Mouse (Mus musculus): ENCODE measurements around the gene Sox4. TPM values are rescaled to one million over a fixed set of nuclear protein-coding genes. Genes with fewer than 3 reads are reported as not detected.
A peak's percentile ranks its signal among the peaks of the same experiment; 100 is the strongest.

The Sox4 gene
- total RNA-seq (2021) = 1 to 10 TPM; 4.1 to 4.3 TPM
- long read RNA-seq, experiment 1, full-length matches to known transcripts = 3 of 3 reads
- long read RNA-seq, experiment 1, partial matches to known transcripts = 0 of 3 reads
- long read RNA-seq, experiment 1, other reads (novel, unspliced or antisense) = 0 of 3 reads
- long read RNA-seq, experiment 2, full-length matches to known transcripts = 1 of 1 reads
- long read RNA-seq, experiment 2, partial matches to known transcripts = 0 of 1 reads
- long read RNA-seq, experiment 2, other reads (novel, unspliced or antisense) = 0 of 1 reads

DNA sequence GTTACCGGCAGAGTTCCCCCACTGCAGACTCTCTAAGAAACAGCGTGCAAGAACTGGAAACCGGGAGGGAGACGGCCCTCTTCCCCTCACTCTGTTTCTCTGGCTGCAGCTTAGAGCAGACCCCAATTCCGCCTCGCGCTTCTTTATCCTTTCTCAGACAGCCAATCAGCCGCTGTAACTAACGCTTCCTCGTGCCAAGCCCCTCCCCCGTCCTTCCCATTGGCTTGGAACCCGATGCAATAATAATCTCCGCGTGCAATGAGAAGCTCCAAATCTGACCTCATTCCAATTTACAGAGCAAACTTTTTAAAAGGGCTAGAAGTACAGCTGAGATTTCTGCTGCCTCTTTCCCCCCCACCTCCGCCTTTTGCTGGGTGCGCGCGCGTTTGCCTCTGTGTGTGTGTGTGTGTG lies at the start of gene Sox4:
Gene Sox4, minus strand, starts transcription at position 133 of the 411 bp plus-strand sequence.
- peak; percentile 91 to 94 for DNase-seq
- intact Hi-C loops (cut with DNase I) = loop anchor here (5.0 kb wide), 1 partner anchor 196 kb away; no protein-coding TSS in a partner anchor

DNA sequence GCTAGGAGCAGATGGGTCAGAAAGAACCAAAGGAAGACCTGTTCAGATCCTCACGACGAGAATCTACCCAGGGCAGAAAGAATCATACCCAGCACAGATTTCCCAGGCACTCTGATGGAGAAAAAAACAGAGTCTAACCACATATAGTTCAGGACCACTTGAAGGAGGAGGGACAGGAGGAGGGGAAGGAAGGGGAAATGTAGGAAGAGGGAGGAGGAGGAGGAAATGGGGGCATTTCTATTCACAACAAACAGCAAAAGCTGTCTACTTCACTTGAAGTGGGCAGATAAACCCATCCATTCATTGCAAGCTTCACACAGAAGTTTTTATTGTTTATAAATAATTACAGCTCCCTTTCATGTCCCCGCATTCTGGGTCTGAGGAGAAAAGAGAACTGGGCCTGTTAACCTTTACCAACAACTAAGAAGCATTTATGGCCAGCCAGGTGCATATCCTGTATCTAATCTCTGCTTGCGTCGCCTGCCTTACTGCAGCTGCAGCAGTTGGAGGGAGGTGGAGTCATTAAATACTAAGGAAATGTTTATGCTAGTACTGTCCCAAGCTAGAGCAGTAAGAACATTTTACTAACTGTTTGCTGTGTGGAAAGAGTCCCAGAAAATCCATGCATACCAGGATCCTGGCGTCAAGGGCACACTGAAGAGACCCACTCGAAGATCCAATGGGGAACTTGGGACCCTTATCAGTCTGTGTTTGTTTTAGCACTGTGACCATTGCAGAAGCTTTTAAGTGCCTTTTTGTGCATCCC lies 38.6 kb upstream of the Sox4 start:
- intact Hi-C loops (cut with DNase I) = no loop called here
- no peak for DNase-seq

DNA sequence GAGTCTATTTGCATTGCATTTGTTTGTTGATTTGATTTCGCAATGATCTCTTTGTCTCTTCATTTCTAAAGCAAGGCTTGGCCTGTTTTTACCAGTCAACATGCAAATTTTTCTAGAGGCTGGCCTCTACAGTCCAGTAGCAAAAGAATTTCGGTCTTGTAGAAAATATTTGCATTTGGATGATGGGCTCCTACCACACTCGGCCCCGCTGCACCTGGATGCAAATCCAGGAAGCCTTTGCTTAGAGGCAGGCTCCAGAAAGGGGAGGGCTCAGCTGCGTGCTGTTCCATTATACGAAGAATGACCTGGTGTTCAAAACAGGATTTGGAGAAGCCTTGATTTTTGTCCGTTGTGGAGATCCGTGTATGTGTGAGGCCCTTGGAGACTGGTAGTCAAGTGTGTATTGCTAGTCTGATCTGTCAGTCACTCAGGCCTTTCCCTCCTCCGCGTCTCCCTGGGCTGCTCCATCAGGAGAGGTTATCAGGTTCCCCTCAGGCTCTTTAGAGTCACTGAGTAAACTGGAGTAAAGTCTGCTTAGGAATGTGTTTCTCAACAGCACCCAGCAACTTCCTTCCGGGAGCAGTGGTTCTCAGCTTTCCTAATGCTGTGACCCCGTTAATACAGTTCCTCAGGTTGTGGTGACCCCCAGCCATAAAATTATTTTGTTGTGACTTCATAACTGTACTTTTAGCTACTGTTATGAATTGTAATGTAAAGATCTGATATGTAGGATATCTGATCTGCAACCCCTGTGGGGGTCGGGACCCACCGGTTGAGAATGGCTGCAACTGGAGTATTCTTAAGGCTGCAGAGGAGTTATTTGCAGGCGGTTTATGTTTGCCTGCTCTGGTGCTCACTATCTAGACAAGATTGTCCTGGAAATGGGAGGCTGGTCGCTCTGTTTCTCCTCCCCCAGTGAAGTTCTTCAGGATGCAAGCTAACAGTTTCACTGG lies 35.5 kb upstream of the Sox4 start:
- no peak for DNase-seq
- intact Hi-C loops (cut with DNase I) = no loop called here

- intact Hi-C loops (cut with DNase I) = no loop called here
- no peak for DNase-seq
These were observed 27.2 kb upstream of the Sox4 start for GRCm38 (mm10) chr13:28980681-28981080.

GRCm38 (mm10) chr13:28975011-28975410 lies 21.5 kb upstream of the Sox4 start:
- DNase-seq = no peak
- intact Hi-C loops (cut with DNase I) = no loop called here

DNA sequence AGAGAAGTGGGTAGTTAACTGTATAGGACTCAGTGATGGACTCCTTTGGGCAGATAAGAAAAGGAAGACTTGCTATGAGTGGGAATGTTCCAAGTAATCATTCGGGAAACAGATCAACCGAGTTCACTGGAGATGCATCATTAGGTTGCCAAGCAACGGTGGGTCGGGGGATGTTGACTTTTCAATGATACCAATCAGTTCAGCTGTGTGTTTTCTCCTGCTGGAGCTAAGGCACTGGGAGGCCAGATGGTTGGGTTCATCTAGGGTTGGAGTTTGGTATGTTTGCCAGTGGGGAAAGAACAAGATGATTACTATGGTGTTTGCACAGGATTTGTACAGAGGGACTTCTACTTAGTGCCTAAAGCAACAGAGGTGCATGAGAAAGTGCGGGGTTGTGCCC lies 21.1 kb upstream of the Sox4 start:
- intact Hi-C loops (cut with DNase I) = no loop called here

DNA sequence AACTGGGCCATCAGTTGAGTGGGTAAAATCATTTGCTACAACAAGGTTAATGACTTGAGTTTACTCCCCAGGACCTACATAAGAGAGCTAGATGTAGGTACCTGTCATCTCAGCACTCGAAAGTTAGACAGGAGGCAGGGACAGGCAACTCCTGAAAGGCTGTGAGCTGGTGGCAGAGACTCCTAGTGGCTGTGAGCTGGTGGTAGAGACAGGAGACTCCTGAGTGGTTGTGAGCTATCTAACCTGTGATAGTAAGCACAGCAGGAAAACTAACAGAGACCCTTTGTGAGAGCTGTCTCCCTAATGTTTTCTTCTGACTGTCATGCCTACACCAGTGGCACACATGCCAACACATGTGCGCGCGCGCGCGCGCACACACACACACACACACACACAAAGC lies 7.4 kb upstream of the Sox4 start:
- DNase-seq = no peak
- intact Hi-C loops (cut with DNase I) = no loop called here

More for the DNA sequence above, 21.1 kb upstream of the Sox4 start:
- DNase-seq = no peak

DNA sequence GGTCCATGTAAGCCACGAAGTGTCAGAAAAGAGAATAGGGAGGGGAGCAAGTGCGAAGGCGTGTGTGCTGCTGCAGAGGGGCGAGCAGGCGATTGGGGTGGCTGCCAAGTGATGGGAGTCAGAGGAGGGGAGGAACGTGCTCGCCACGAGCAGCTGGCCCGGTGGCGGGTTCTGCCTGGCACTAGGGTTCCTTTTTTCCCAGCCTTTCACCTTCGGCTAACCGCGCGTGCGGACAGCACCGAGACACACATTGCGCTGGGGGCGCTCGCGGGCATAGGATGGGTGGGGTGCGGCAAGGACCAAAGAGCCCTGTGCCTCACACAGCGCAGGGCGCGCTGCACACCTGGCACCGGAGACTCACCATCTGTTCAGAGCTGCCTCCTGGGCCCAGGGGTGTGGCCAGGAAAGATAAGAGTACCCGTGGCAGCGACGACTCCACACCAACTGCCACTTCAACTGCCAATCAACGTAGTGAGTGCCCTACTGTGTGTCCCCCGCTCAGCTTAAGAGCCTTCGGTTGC lies 6.0 kb upstream of the Sox4 start:
- peak; percentile 75 for DNase-seq
- intact Hi-C loops (cut with DNase I) = loop anchor here (2.0 kb wide), 1 partner anchor 875 kb away; no protein-coding TSS in a partner anchor

GRCm38 (mm10) chr13:28959068-28959440 lies 5.5 kb upstream of the Sox4 start:
- DNase-seq = no peak
- intact Hi-C loops (cut with DNase I) = loop anchor here (2.0 kb wide), 1 partner anchor 876 kb away; no protein-coding TSS in a partner anchor

DNA sequence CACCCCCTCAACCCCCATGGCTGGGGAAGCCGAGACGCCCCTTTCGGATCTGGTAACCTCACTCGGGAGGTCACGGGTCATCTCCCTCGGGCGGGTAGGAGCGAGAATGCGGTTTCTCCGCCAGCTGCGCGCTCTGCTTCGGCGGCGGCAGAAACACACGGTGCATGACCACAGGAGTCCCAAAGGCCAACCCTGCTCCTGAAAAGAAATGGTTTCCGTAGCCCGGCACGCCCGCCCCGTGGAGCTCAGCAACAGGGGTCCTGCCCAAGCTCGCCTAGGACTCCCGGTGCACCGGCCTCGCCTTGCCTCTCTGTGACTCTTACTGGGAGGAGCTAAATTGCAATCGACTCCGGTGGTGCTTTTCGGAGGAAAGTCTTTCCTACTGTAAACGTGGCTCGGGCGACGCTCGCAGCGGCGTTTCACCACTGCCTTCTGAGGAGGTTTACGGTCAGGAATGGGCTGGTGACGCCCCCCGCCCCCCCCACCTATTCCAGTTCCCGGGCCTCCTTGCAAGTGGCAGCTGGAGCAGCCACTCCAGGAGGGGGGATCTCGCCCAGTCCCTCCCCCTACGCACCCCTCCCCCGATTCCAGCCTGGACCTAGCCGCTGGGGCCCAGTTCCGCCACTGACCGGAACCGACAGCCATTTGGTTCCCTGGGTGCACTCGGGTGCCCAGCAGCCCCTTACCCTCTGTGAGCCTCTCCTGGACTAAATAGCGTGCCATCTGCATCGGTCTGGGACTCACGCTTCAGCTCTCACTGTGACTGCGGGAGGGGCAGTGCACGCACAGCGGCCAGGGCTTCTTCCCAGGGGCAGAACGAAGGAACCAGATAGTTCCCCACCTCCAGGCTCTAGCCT lies 4.9 kb upstream of the Sox4 start:
- peak; percentile 58 to 67 for DNase-seq
- intact Hi-C loops (cut with DNase I) = loop anchor here (2.0 kb wide), 1 partner anchor 876 kb away; no protein-coding TSS in a partner anchor

GRCm38 (mm10) chr13:28957765-28958164 lies 4.3 kb upstream of the Sox4 start:
- DNase-seq = peak; percentile 91 to 95
- intact Hi-C loops (cut with DNase I) = loop anchor here (2.0 kb wide), 2 partner anchors 647 to 877 kb away; no protein-coding TSS in a partner anchor

GRCm38 (mm10) chr13:28952576-28953571 lies 639 bp downstream of the Sox4 start:
- DNase-seq = peak; percentile 43 to 56

GRCm38 (mm10) chr13:28951691-28952575 lies 1.6 kb downstream of the Sox4 start:
- DNase-seq = peak in 1 of 2 experiments; percentile 62
- intact Hi-C loops (cut with DNase I) = loop anchor here (5.0 kb wide), 1 partner anchor 195 kb away; no protein-coding TSS in a partner anchor

More at GRCm38 (mm10) chr13:28952576-28953571, 639 bp downstream of the Sox4 start:
- intact Hi-C loops (cut with DNase I) = loop anchor here (5.0 kb wide), 1 partner anchor 196 kb away; no protein-coding TSS in a partner anchor

- intact Hi-C loops (cut with DNase I) = loop anchor here (5.0 kb wide), 1 partner anchor 194 kb away; no protein-coding TSS in a partner anchor
- peak in 1 of 2 experiments; percentile 54 for DNase-seq
These were observed 2.7 kb downstream of the Sox4 start for GRCm38 (mm10) chr13:28950623-28951491.

DNA sequence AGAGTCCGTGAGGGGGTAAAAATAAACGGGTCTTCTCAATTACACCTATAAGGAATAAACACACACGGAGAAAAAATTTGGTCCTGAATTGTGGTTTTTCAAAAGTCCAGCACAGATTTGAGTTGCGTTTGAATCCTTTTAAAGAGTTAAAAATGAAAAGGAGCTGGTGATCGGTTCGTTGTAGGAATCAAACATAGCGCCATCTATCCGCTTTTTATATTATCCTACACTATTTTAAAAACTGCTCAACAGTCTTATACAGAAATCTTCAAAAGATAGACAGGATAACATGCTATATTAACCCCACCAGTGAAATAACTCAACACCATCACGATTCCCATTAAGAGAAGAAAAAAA lies 3.3 kb downstream of the Sox4 start:
- intact Hi-C loops (cut with DNase I) = loop anchor here (5.0 kb wide), 1 partner anchor 193 kb away; no protein-coding TSS in a partner anchor
- DNase-seq = no peak
